Mouse (Mus musculus) retina, postnatal 7 days (tissue): ENCODE data around the gene Gabrb2.

Source experiments
- DNase-seq: peaks from one replicate; pipeline ENCODE4 v3.0.0-alpha.2; 2012; ENCODE audit warnings: low read depth, low spot score

The Gabrb2 gene

GRCm38 (mm10) chr11:42532577-42532976, 113.0 kb downstream of the Gabrb2 start:
- no peak for DNase-seq

- DNase-seq = no peak
Observed at GRCm38 (mm10) chr11:42535286-42535685, 115.7 kb downstream of the Gabrb2 start.

- no peak for DNase-seq
Observed at GRCm38 (mm10) chr11:42535861-42536260, 116.3 kb downstream of the Gabrb2 start.

GRCm38 (mm10) chr11:42542861-42543260, 123.3 kb downstream of the Gabrb2 start:
- no peak for DNase-seq

- DNase-seq = no peak
Observed at GRCm38 (mm10) chr11:42566023-42566422, 146.5 kb downstream of the Gabrb2 start.

- no peak for DNase-seq
Observed at GRCm38 (mm10) chr11:42571467-42571866, 151.9 kb downstream of the Gabrb2 start.

GRCm38 (mm10) chr11:42575146-42575873, 155.8 kb downstream of the Gabrb2 start:
- DNase-seq = no peak

- DNase-seq = no peak
Observed at GRCm38 (mm10) chr11:42579804-42580203, 160.2 kb downstream of the Gabrb2 start.

- DNase-seq = no peak
Observed at GRCm38 (mm10) chr11:42581123-42581522, 161.6 kb downstream of the Gabrb2 start.

GRCm38 (mm10) chr11:42581753-42582152, 162.2 kb downstream of the Gabrb2 start:
- DNase-seq = no peak

- DNase-seq = no peak
Observed at GRCm38 (mm10) chr11:42592418-42592817, 172.9 kb downstream of the Gabrb2 start.

GRCm38 (mm10) chr11:42606225-42606624, 186.7 kb downstream of the Gabrb2 start:
- DNase-seq = no peak

GRCm38 (mm10) chr11:42609128-42609763, 189.7 kb downstream of the Gabrb2 start:
- DNase-seq = no peak

- DNase-seq = no peak
Observed at GRCm38 (mm10) chr11:42618195-42618594, 198.6 kb downstream of the Gabrb2 start.

- no peak for DNase-seq
Observed at GRCm38 (mm10) chr11:42621109-42621508, 201.6 kb downstream of the Gabrb2 start.

- DNase-seq = no peak
Observed at GRCm38 (mm10) chr11:42650111-42650510, 230.6 kb downstream of the Gabrb2 start.

- no peak for DNase-seq
Observed at GRCm38 (mm10) chr11:42651572-42651971, 232.0 kb downstream of the Gabrb2 start.

- no peak for DNase-seq
Observed at GRCm38 (mm10) chr11:42654189-42654588, 234.6 kb downstream of the Gabrb2 start.

GRCm38 (mm10) chr11:42668657-42669056, 249.1 kb downstream of the Gabrb2 start:
- DNase-seq = no peak
